Mouse (Mus musculus) layer of hippocampus, adult 2 months (tissue): ENCODE results near the gene Rasa3. TPM values are rescaled to one million over a fixed set of nuclear protein-coding genes. Genes with fewer than 3 reads are reported as not detected.

Experiments used
- DNase-seq, 2 experiments: peaks; one replicate each; pipeline ENCODE4 v3.0.0; 2022; ENCODE audit warnings: low spot score in 2 of 2
- H3K27ac ChIP-seq: fragments of 200-600 bp; 2 replicates; pipeline ENCODE4 v1.8.1; 2022
- H3K4me3 ChIP-seq: fragments of 200-600 bp; 2 replicates; pipeline ENCODE4 v1.8.1; 2022; ENCODE audit warnings: mild to moderate bottlenecking
- CTCF ChIP-seq: fragments of 200-600 bp; conservative IDR thresholded peaks from 2 replicates; pipeline ENCODE4 v1.8.1; 2022; ENCODE audit warnings: antibody characterized with exemption, mild to moderate bottlenecking, moderate library complexity
- total RNA-seq, 2 experiments: library from RNA; stranded (reverse); gene quantifications; 2 replicates each; pipeline ENCODE4 v1.2.3; 2021

The Rasa3 gene
- total RNA-seq, 2 experiments from 2014 or later, result 62.8 to 63.4 TPM

DNA sequence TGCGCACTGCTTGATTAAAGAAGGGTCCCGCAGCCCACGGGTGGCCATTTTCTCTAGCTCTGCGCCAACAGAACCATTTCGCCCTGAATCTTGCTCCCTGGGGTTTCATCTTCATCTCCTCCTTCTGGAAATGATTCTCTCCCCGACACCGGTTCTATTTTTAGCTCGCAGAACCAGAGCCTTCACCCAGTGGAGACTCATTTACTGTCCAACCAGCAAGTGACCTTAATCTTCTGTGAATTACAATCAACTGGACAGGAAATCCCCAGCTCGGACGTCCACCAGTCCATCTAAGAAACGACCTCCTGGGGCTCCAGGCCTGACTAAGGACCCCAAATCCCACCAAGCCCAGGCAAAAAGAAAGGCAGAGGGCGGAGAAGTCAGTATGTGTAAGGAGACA is 19.9 kb downstream of the Rasa3 start:
- no peak for TF ChIP-seq CTCF
- no peak overlapping the region for H3K27ac ChIP-seq
- no peak for DNase-seq
- no peak overlapping the region for H3K4me3 ChIP-seq

- TF ChIP-seq CTCF, result no peak
- Histone ChIP-seq H3K27ac (no peak overlapping the region; the same call in 1 of the 2 replicates), H3K4me3 (no peak overlapping the region)
- no peak for DNase-seq
These were observed 22.4 kb downstream of the Rasa3 start for GRCm38 (mm10) chr8:13655033-13655351.

GRCm38 (mm10) chr8:13654350-13655032 is 22.9 kb downstream of the Rasa3 start:
- no peak for DNase-seq
- no peak overlapping the region for H3K27ac ChIP-seq
- H3K4me3 ChIP-seq, result no peak overlapping the region
- no peak for TF ChIP-seq CTCF

DNA sequence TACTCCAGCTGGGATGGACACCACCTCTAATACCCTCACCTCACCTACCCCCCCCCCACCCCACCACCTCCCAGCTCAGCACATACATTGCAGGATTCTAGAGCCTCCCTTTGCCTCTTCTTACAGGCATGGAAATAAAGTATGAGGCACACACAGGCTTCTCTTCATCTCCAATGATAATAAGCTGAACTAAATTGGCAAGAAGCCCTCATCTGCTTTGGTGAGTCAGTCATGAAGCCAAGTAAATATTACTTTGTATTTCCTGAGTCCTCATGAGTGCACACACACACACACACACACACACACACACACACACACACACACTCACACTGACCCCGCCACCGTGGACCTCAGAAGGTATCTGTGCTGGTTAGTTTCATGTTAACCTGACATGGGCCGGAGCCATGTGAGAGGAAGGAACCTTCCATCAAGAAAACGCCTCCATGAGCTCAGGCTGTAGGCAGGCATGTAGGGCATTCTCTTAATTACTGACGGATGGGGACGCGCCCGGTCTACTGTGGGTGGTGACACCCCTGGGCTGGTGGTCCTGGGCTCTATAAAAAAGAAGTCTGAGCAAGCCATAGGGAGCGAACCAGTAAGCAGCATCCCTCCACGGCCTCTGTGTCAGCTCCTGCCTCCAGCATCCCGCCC is 26.7 kb downstream of the Rasa3 start:
- H3K4me3 ChIP-seq, result no peak overlapping the region
- TF ChIP-seq CTCF, result no peak
- no peak for DNase-seq
- H3K27ac ChIP-seq, result peak overlapping the region; percentile 90

- no peak for TF ChIP-seq CTCF
- Histone ChIP-seq H3K27ac (peak overlapping the region; percentile 90), H3K4me3 (no peak overlapping the region)
- DNase-seq, result no peak
These were observed 28.3 kb downstream of the Rasa3 start for GRCm38 (mm10) chr8:13649154-13649515.

- H3K27ac ChIP-seq, result peak overlapping the region; percentile 90
- TF ChIP-seq CTCF, result no peak
- DNase-seq, result no peak
These were observed 28.8 kb downstream of the Rasa3 start for GRCm38 (mm10) chr8:13648377-13649153.

GRCm38 (mm10) chr8:13647591-13647990 is 29.8 kb downstream of the Rasa3 start:
- DNase-seq, result no peak
- Histone ChIP-seq H3K27ac (peak overlapping the region; percentile 90; the same call in 1 of the 2 replicates), H3K4me3 (no peak overlapping the region)
- TF ChIP-seq CTCF, result no peak

More at GRCm38 (mm10) chr8:13648377-13649153, 28.8 kb downstream of the Rasa3 start:
- H3K4me3 ChIP-seq, result no peak overlapping the region

DNA sequence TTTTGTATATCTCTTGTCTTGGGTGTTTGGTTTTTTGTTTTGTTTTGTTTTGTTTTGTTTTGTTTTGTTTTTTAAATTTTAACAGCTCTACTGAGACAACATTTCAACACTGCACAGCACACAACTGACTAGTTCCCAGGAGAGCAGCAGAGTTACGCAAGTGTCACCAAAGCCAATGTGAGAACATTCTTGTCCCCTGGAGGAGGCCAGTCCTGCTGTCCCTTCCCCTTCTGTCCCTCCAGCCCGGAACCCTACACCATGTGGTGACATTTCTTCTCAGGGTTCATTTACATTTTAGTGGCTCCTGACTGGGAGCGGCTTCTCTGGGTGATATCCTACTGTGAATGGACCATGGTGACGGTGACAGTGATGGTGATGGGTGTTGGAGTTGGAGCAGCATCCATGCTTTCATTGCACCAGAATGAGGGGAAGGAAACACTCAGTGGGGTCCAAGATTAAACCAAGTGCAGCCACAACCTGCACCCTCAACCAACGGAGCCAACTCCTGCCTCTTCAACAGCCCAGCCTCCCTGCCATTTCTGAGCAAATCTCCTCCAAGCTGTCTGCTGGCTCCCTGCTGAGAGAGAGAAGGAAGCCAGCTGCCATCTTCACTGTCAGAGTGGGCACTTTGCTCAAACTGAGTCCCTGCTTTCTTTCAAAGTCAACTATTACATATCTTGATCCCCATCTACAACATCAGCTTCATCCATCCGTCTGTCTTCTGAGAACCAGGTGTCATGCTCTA is 32.3 kb downstream of the Rasa3 start:
- H3K27ac ChIP-seq, result peak overlapping the region; percentile 75
- no peak for TF ChIP-seq CTCF
- DNase-seq, result no peak
- no peak overlapping the region for H3K4me3 ChIP-seq

DNA sequence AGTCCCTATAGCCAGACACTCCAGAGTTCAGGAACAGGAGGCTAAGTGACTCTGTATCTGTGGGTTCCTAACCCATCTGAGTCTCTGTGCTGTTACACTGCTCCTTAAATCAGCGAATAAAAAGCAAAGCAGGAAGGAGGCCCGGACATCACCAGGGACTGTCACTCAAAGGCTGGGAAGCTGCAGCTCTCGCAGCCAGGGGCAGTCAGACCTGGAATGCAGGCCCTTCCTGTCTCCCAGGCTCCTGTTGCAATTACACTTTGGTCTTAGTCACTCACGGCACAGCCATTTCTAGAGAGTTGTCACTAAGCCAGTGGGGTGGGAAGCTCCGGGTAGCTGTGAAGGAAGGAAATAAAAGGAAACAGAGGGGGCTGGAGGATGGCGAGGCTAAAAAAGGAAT is 33.2 kb downstream of the Rasa3 start:
- 0 out of 2 replicates have a peak, but pooled peaks have one; percentile 5 for TF ChIP-seq CTCF
- Histone ChIP-seq H3K27ac (peak overlapping the region; percentile 75), H3K4me3 (no peak overlapping the region)
- peak in 1 of 2 experiments; percentile 54 for DNase-seq

DNA sequence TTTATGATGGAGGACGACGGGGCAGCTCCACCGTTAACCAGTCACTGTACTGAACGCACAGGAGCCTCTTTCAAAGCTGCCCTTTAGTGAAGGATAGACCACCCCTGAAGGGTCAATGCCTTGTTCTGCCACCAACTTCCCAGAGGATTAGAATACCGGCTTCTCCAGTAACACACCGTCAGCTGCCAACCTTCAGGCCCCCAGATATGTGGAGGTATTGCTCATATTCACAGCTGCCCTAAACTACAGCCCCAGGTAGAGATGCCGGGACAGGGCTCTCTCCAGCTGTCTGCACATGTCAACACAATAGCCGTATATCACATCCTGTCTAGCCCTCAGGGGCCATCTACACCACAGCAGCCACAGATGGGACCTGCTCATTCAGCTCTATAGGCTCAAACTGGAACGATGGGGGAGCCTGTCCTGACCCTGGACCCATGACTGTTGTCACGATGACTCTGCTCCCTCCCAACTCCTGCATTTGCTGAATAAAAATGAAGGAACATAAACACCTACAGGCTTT is 34.7 kb downstream of the Rasa3 start:
- H3K4me3 ChIP-seq, result no peak overlapping the region
- no peak for DNase-seq
- TF ChIP-seq CTCF, result no peak

DNA sequence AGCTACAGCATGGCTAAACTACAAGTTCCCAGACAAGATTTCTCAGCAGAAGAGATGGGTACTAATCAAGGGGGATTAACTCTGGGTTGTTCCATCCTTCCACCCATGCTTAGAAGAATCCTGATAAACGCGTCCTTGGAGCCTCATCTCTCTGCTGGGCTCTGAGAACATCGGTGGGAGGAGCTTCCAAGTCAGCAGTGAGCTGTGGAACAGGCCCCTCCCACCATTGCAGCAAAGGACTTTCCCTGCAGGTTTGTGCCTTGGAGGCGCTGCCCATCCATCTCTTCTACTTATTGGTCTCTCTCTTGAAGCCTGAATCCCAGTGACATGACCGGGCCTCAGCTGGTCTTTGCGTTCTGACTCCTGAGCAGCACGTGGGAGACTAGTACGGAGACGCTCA is 36.2 kb downstream of the Rasa3 start:
- DNase-seq, result no peak
- no peak overlapping the region for H3K4me3 ChIP-seq
- TF ChIP-seq CTCF, result no peak
- H3K27ac ChIP-seq, result peak overlapping the region; percentile 87

More for the DNA sequence above, 34.7 kb downstream of the Rasa3 start:
- H3K27ac ChIP-seq, result peak overlapping the region; percentile 6; the same call in 1 of the 2 replicates

GRCm38 (mm10) chr8:13640452-13640883 is 36.9 kb downstream of the Rasa3 start:
- TF ChIP-seq CTCF, result no peak
- peak overlapping the region; percentile 87 for H3K27ac ChIP-seq
- H3K4me3 ChIP-seq, result no peak overlapping the region
- no peak for DNase-seq
